Mouse (Mus musculus) C2C12 (cell line): ENCODE results near the gene Pde10a. TPM values are rescaled to one million over a fixed set of nuclear protein-coding genes. Genes with fewer than 3 reads are reported as not detected.

Experiments
- H3K27me3 ChIP-seq: one replicate; pipeline ENCODE4 v1.6.1; 2011; ENCODE audit not compliant: control insufficient read depth, insufficient read depth, insufficient read length
- H3K36me3 ChIP-seq: one replicate; pipeline ENCODE4 v1.6.1; 2011; ENCODE audit not compliant: control insufficient read depth, insufficient read depth
- H3K4me3 ChIP-seq: one replicate; pipeline ENCODE4 v1.5.1; 2011; ENCODE audit warnings: mild to moderate bottlenecking, control low read depth; ENCODE audit not compliant: poor library complexity, insufficient read depth, severe bottlenecking
- H3K79me2 ChIP-seq: one replicate; pipeline ENCODE4 v1.6.1; 2011; ENCODE audit not compliant: control insufficient read depth, insufficient read depth
- H3K79me3 ChIP-seq: one replicate; pipeline ENCODE4 v1.6.1; 2011; ENCODE audit warnings: low read depth, control low read depth
- H3ac ChIP-seq: one replicate; pipeline ENCODE3; 2011; ENCODE audit warnings: low read depth; ENCODE audit not compliant: control insufficient read depth, insufficient read length
- CEBPB ChIP-seq: IDR thresholded peaks from one replicate; pipeline ENCODE4 v1.6.1; 2011; ENCODE audit warnings: low read depth, mild to moderate bottlenecking, control low read depth, moderate library complexity
- CTCF ChIP-seq: IDR thresholded peaks from one replicate; pipeline ENCODE4 v1.5.1; 2011; ENCODE audit not compliant: control insufficient read depth, insufficient read depth, insufficient read length
- FOSL1 ChIP-seq: IDR thresholded peaks from one replicate; pipeline ENCODE4 v1.8.0; 2011; ENCODE audit warnings: mild to moderate bottlenecking, low read length; ENCODE audit not compliant: poor library complexity, insufficient read depth, severe bottlenecking
- MAX ChIP-seq: IDR thresholded peaks from one replicate; pipeline ENCODE4 v1.6.1; 2011; ENCODE audit warnings: mild to moderate bottlenecking, control low read depth
- MYOD1 ChIP-seq: IDR thresholded peaks from one replicate; pipeline ENCODE4 v1.6.1; 2011; ENCODE audit warnings: low read depth; ENCODE audit not compliant: control insufficient read depth, insufficient read length
- MYOG ChIP-seq: IDR thresholded peaks from one replicate; pipeline ENCODE4 v1.6.1; 2011; ENCODE audit not compliant: control insufficient read depth, insufficient read length; ENCODE audit errors: extremely low read depth
- USF1 ChIP-seq: IDR thresholded peaks from one replicate; pipeline ENCODE4 v1.6.1; 2011; ENCODE audit warnings: low read depth, mild to moderate bottlenecking, control low read depth, moderate library complexity
- polyA plus RNA-seq: library from polyadenylated mRNA; unstranded; fragments of >200 nt; fragmentation: generic; extraction: Trizol; gene quantifications from one replicate; pipeline ENCODE4 v1.2.1, GENCODE M21; 2012; ENCODE audit warnings: missing spikeins

Gene Pde10a
- polyA plus RNA-seq, 1 experiment: 0.83 TPM

DNA sequence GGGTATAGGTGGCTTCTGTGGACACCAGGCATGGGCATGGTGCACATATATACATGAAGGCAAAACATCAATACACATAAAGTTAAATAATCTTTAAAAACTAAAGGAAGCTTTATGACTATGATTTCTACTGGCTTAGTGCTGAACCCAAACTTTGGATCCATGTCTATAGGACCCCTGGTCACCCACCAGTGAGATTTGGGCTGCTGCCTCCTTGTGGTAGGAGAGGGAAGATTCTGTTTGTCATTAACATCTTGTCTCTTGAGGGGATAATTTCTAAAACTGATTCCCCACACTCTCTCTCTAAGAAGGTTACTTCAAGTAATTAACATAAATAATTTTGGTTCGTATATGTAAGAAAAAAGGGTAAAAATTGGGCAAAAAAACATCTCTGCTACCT lies 220.2 kb downstream of the Pde10a start:
- Histone ChIP-seq H3K27me3 (peaks cover 9% of the 10 kb centered on the region), H3K79me2 (no peaks in the 10 kb centered on the region), H3K4me3 (no peak overlapping the region), H3K79me3 (no peaks in the 10 kb centered on the region), H3ac (no peak overlapping the region), H3K36me3 (no peaks in the 10 kb centered on the region)
- TF ChIP-seq CEBPB (no peak), MAX (no peak), MYOG (no peak), CTCF (no peak), FOSL1 (no peak), MYOD1 (no peak), USF1 (no peak)

DNA sequence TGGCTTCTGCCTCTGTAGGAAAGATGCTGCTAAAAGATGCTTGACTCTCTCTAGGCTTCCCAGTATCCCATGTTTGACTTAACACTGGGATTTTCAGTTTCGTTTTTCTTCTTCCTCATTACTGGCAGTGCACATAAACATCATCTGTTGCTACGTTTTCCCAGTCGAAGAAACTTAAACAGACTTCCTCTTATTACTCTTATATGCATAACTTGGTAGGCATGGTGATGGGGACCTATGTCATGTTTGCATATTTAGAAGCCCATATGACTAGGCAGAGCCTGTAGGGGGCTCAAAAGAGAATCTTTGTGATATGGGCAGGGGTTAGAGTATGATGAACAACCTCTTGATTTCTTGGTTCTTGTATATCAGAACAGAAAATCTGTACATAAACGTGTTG lies 224.3 kb downstream of the Pde10a start:
- H3K36me3 ChIP-seq: no peaks in the 10 kb centered on the region
- peaks cover 9% of the 10 kb centered on the region for H3K27me3 ChIP-seq
- H3ac ChIP-seq: no peak overlapping the region
- TF ChIP-seq MYOG (no peak), MYOD1 (no peak), USF1 (no peak), CTCF (no peak), FOSL1 (no peak), CEBPB (no peak), MAX (no peak)
- H3K79me3 ChIP-seq: no peaks in the 10 kb centered on the region
- no peaks in the 10 kb centered on the region for H3K79me2 ChIP-seq
- H3K4me3 ChIP-seq: no peak overlapping the region

DNA sequence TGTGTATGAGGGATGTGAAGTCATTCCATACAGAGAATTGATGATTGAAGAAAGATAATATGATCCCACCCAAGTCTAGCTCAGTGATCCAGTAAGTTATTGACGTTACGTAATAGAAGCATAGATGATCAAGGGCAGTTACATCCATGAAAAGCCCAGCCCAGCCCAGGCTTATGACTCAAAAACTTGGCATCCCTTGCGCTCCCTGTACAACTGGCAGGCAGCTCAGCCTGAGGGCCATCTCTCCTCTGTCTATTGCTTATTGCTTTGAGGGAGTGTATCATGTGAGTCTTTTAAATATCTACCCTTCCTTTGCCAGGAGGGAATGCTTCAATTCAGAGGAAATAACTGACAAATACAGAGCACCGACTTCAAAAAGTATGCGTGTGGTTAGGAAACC lies 232.4 kb downstream of the Pde10a start:
- Histone ChIP-seq H3K79me3 (no peaks in the 10 kb centered on the region), H3K27me3 (no peaks in the 10 kb centered on the region), H3K4me3 (no peak overlapping the region), H3K36me3 (no peaks in the 10 kb centered on the region), H3ac (no peak overlapping the region), H3K79me2 (no peaks in the 10 kb centered on the region)
- TF ChIP-seq MYOD1 (no peak), USF1 (no peak), MYOG (no peak), MAX (no peak), CTCF (no peak), FOSL1 (no peak), CEBPB (no peak)

DNA sequence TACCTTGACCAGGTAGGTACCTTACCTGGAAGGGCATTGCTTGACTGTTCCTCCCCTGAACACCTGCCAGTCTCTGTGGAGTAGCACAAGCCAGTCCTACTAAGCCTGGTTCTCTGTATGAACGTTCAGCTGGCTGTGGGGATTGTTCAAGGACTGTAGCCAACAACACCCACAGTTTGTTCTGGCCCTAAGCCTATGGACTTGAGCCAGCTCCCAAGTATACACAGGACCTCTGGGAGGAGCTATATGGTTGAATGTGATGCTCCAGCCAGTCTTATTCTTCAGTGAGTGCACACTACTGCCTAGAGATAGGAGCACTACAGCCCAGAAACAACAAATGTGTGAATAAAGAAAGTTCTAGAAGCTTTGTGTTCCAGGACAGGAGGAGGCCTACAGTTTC lies 238.1 kb downstream of the Pde10a start:
- no peaks in the 10 kb centered on the region for H3K79me2 ChIP-seq
- no peak overlapping the region for H3K4me3 ChIP-seq
- no peak for TF ChIP-seq MYOG
- TF ChIP-seq CEBPB: no peak
- TF ChIP-seq MAX: no peak
- no peak for TF ChIP-seq CTCF
- TF ChIP-seq MYOD1: no peak
- TF ChIP-seq USF1: no peak
- no peak for TF ChIP-seq FOSL1
- H3K36me3 ChIP-seq: no peaks in the 10 kb centered on the region
- no peaks in the 10 kb centered on the region for H3K27me3 ChIP-seq
- no peaks in the 10 kb centered on the region for H3K79me3 ChIP-seq
- H3ac ChIP-seq: no peak overlapping the region

DNA sequence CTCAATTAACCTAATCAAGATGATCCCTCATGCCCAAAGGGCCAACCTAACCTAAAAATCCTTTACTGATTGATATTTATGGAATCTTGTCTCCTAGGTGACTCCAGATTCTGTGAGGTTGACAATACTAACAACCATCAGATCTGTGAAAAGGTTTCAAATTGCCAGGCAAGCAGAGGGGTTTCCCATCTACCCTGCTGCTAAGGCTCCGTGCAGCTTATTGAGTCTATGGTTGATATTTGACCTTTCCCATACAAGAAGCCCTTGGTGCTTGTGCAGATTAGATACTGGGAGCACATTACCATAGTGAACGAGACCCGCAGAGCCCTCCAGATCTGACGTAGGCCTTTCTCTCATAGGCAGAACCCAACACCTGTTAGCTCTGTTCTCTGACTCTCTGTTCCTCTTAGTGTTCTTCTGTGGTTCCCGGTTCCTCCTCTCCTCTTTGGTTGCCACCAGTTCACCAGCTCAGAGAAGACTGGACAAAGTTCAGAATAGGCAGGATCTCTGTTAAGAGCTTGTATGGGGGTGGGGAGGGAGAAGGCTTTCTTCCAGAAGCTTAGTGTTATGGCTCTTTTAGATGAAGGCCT lies 240.9 kb downstream of the Pde10a start:
- H3K36me3 ChIP-seq: no peaks in the 10 kb centered on the region
- H3K79me2 ChIP-seq: no peaks in the 10 kb centered on the region
- H3ac ChIP-seq: no peak overlapping the region
- TF ChIP-seq MAX: no peak
- TF ChIP-seq MYOG: no peak
- no peak for TF ChIP-seq MYOD1
- TF ChIP-seq USF1: no peak
- no peak overlapping the region for H3K4me3 ChIP-seq
- H3K79me3 ChIP-seq: no peaks in the 10 kb centered on the region
- no peaks in the 10 kb centered on the region for H3K27me3 ChIP-seq

DNA sequence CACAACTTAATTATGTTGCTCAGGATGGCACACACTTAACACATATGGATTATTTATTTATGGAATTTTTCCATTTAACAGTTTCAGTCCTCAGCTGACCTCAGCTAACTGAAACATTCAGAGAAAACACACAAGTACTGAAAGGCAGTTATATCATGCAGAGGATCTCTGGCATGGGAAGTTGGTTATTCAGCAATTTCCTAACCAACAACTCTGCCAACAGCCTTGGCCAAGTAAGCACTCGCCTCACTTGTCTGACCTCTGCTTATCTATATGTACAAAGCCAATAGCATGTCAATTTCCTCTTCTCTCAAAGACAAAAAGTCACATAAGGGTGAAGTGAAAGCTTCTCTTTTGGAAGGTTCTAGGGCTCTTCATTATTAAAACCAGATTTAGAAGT lies 244.0 kb downstream of the Pde10a start:
- no peak for TF ChIP-seq FOSL1
- Histone ChIP-seq H3K4me3 (no peak overlapping the region), H3K27me3 (no peaks in the 10 kb centered on the region), H3ac (no peak overlapping the region), H3K36me3 (no peaks in the 10 kb centered on the region), H3K79me3 (no peaks in the 10 kb centered on the region), H3K79me2 (no peaks in the 10 kb centered on the region)
